Mouse (Mus musculus): ENCODE data around the gene Serpinb13. TPM values are rescaled to one million over a fixed set of nuclear protein-coding genes. Genes with fewer than 3 reads are reported as not detected.

Gene Serpinb13
- not detected in 2 replicates for polyA plus RNA-seq (2012; rRNA removed)

DNA sequence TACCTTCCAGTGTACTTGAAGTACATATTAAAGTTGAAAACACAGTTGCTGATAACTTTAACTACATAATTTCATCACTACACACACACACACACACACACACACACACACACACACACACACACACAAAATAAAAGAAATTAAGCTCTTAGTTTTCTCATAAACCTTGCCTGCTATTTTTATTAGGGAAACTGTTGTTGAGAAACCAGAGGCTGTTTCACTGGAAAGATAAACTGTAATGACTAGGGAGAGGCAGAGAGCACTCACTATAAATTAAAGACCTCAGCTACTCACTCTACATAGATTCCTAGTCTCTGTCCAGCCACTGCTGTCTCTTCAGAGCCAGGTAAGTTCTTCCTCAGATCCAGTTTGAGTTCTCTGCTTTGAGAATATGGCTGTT lies at the start of gene Serpinb13:
Serpinb13 (plus strand) TSS at position 301 of the 400 bp plus-strand sequence.

DNA sequence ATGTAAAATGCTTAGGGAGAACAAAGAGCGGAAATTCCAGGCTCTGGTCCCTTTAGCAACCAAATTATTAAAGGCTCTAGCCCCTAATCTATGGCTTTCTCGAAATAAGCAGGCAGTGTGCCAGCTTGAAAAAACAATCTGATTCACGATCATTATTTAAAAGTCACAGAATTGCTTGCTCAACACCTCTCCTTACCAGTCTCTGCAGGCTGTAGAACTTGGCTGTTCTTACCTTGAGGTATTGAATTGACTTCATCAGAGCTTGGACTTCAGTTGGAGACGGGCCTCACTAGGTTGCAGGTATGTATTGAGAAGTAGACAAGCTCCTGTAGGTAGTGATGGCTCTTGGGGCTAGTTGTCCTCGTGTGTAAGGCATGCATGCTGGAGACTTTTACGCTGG lies 46.5 kb upstream of the Serpinb13 start, which contains the start of gene Serpinb12:
Serpinb12 (plus strand) TSS at position 185 of the 400 bp plus-strand sequence.

Other genes with a start within 250 kb of the Serpinb13 start
- gene Kdsr, start 221.3 kb upstream of the Serpinb13 start, polyA plus RNA-seq (2012; rRNA removed) = 9.1 and 9.2 TPM in 2 replicates
- 29.4 and 31.6 TPM in 2 replicates for gene Vps4b, start 184.3 kb upstream of the Serpinb13 start, polyA plus RNA-seq (2012; rRNA removed)
- gene Serpinb5, start 119.8 kb upstream of the Serpinb13 start, polyA plus RNA-seq (2012; rRNA removed) = 0.02 and 0.49 TPM in 2 replicates
- 0.45 TPM in 1 of 2 replicates, not detected in the other for gene Serpinb12, start 46.5 kb upstream of the Serpinb13 start, polyA plus RNA-seq (2012; rRNA removed)
- 0.34 TPM in 1 of 2 replicates, not detected in the other for gene Serpinb3a, start 71.3 kb downstream of the Serpinb13 start, polyA plus RNA-seq (2012; rRNA removed)
- not detected in 2 replicates for gene Serpinb3d, start 102.5 kb downstream of the Serpinb13 start, polyA plus RNA-seq (2012; rRNA removed)